Mouse (Mus musculus) ES-E14 (cell line): Measurements from ENCODE around the gene Ccdc127. TPM values are rescaled to one million over a fixed set of nuclear protein-coding genes. Genes with fewer than 3 reads are reported as not detected.

Experiments
- DNase-seq: peaks from one replicate; pipeline ENCODE4 v3.0.0-alpha.2; 2013; ENCODE audit warnings: low read depth, low spot score
- H3K27ac ChIP-seq: 2 replicates; pipeline ENCODE4 v1.5.1; 2012; ENCODE audit warnings: low read depth, mild to moderate bottlenecking, low read length, moderate library complexity, mixed read lengths; ENCODE audit not compliant: poor library complexity, insufficient read depth, severe bottlenecking
- H3K36me3 ChIP-seq: 2 replicates; pipeline ENCODE4 v1.6.1; 2012; ENCODE audit warnings: mild to moderate bottlenecking, low read length, moderate library complexity, mixed read lengths; ENCODE audit not compliant: control insufficient read depth, poor library complexity, insufficient read depth, severe bottlenecking
- H3K4me1 ChIP-seq, 2 experiments: fragments of 150-350 bp in 1 of 2; sonication (generic) in 1 of 2; 2 replicates each; pipeline ENCODE4 v1.6.1; 2012; ENCODE audit warnings: low read length in 2 of 2, mild to moderate bottlenecking in 1 of 2, mixed read lengths in 1 of 2; ENCODE audit not compliant: control insufficient read depth in 2 of 2, insufficient read depth in 2 of 2, poor library complexity in 1 of 2
- H3K4me3 ChIP-seq, 2 experiments: fragments of 150-350 bp in 1 of 2; sonication (generic) in 1 of 2; 2 replicates each; pipeline ENCODE4 v1.5.1; 2012; ENCODE audit warnings: low read length in 2 of 2, low read depth in 1 of 2, mild to moderate bottlenecking in 1 of 2, mixed read lengths in 1 of 2; ENCODE audit not compliant: insufficient read depth in 1 of 2, poor library complexity in 1 of 2, severe bottlenecking in 1 of 2
- H3K9ac ChIP-seq: 2 replicates; pipeline ENCODE4 v1.6.1; 2012; ENCODE audit warnings: low read depth, mild to moderate bottlenecking, low read length, mixed read lengths; ENCODE audit not compliant: poor library complexity, insufficient read depth, severe bottlenecking
- H3K9me3 ChIP-seq: fragments of 150-350 bp; sonication (generic); 2 replicates; pipeline ENCODE4 v1.6.1; 2012; ENCODE audit warnings: low read depth, mild to moderate bottlenecking, low read length; ENCODE audit not compliant: control insufficient read depth, insufficient read depth
- CHD2 ChIP-seq: IDR thresholded peaks from 2 replicates; pipeline ENCODE4 v1.6.1; 2014; ENCODE audit warnings: mild to moderate bottlenecking, low read depth, low read length, inconsistent platforms
- HCFC1 ChIP-seq: IDR thresholded peaks from 2 replicates; pipeline ENCODE4 v1.6.1; 2012; ENCODE audit warnings: low read length, inconsistent platforms, borderline replicate concordance; ENCODE audit not compliant: insufficient read depth
- MAFK ChIP-seq: IDR thresholded peaks from 2 replicates; pipeline ENCODE4 v1.6.1; 2014; ENCODE audit warnings: mild to moderate bottlenecking, low read depth, low read length, inconsistent platforms; ENCODE audit not compliant: insufficient read depth
- ZC3H11A ChIP-seq: IDR thresholded peaks from 2 replicates; pipeline ENCODE4 v1.6.1; 2012; ENCODE audit warnings: low read depth, mild to moderate bottlenecking, inconsistent platforms, low read length, borderline replicate concordance
- ZNF384 ChIP-seq: IDR thresholded peaks from 2 replicates; pipeline ENCODE4 v1.6.1; 2012; ENCODE audit warnings: low read depth, low read length, inconsistent platforms
- in situ Hi-C, 2 experiments: fragments of 600-800 bp; cut with MboI; formaldehyde crosslinking; loops; one replicate each; pipeline ENCODE4 v1.15.1; 2025; ENCODE audit warnings: low sequenced_read_pairs in 2 of 2, inconsistent platforms in 1 of 2; ENCODE audit not compliant: unreplicated experiment in 2 of 2
- total RNA-seq: library from RNA; depleted of rRNA; stranded (reverse); fragments of 300-350 nt; gene quantifications from 2 replicates; pipeline ENCODE4 v1.2.3, GENCODE M21; 2012

The Ccdc127 gene
- total RNA-seq, 1 experiment = 65.9 TPM

GRCm38 (mm10) chr13:74381533-74382276 is 31.6 kb downstream of the Ccdc127 start:
- no peaks in the 10 kb centered on the region for H3K4me1 ChIP-seq
- TF ChIP-seq ZNF384 (no peak), MAFK (no peak), ZC3H11A (no peak), HCFC1 (no peak), CHD2 (no peak)
- no peaks in the 10 kb centered on the region for H3K36me3 ChIP-seq
- no peak for DNase-seq
- no peak overlapping the region for H3K9ac ChIP-seq
- no peaks in the 10 kb centered on the region for H3K9me3 ChIP-seq
- no peak overlapping the region for H3K4me3 ChIP-seq
- no peak overlapping the region for H3K27ac ChIP-seq
- in situ Hi-C loops = no loop called here

- no peaks in the 10 kb centered on the region for H3K4me1 ChIP-seq
- no peaks in the 10 kb centered on the region for H3K9me3 ChIP-seq
- TF ChIP-seq MAFK = 0 out of 2 replicates have a peak, but pooled peaks have one; percentile 38
- no peak for TF ChIP-seq ZC3H11A
- no peak overlapping the region for H3K4me3 ChIP-seq
- DNase-seq = no peak
- no peak overlapping the region for H3K27ac ChIP-seq
- no peaks in the 10 kb centered on the region for H3K36me3 ChIP-seq
- in situ Hi-C loops = no loop called here
- no peak overlapping the region for H3K9ac ChIP-seq
Measured at GRCm38 (mm10) chr13:74382289-74382688, 32.2 kb downstream of the Ccdc127 start.

- TF ChIP-seq ZNF384 (no peak), HCFC1 (no peak), CHD2 (no peak), ZC3H11A (no peak), MAFK (no peak)
- Histone ChIP-seq H3K4me3 (peak overlapping the region; percentile 77 to 96; a peak in 3 of 4 replicates), H3K36me3 (no peaks in the 10 kb centered on the region), H3K4me1 (no peaks in the 10 kb centered on the region; a peak in 1 of 4 replicates), H3K9me3 (no peaks in the 10 kb centered on the region), H3K27ac (no peak overlapping the region), H3K9ac (no peak overlapping the region)
- DNase-seq = no peak
- in situ Hi-C loops = no loop called here
Measured at GRCm38 (mm10) chr13:74389730-74390129, 39.6 kb downstream of the Ccdc127 start.

- no peaks in the 10 kb centered on the region for H3K9me3 ChIP-seq
- 0 out of 2 replicates have a peak within 1 kb of the TSS, but pooled peaks have one; percentile 7 for H3K27ac ChIP-seq
- DNase-seq = peak; percentile 62
- in situ Hi-C loops = no loop called here
- peak within 1 kb of the TSS; percentile 77 to 96 for H3K4me3 ChIP-seq
- H3K36me3 ChIP-seq = no peaks in the 10 kb centered on the region
- TF ChIP-seq HCFC1 = peak; percentile 90
- TF ChIP-seq ZNF384 = no peak
- no peaks in the 10 kb centered on the region; a peak in 1 of 4 replicates for H3K4me1 ChIP-seq
- H3K9ac ChIP-seq = peak within 1 kb of the TSS; percentile 69
Measured at GRCm38 (mm10) chr13:74390371-74390990, 40.4 kb downstream of the Ccdc127 start, which contains the start of gene Zfp72. Zfp72 (minus strand) TSS chr13:74390836.
